Mouse (Mus musculus): ENCODE measurements around the gene Gm11114. TPM values are rescaled to one million over a fixed set of nuclear protein-coding genes. Genes with fewer than 3 reads are reported as not detected.

Gm11114 gene
- polyA plus RNA-seq, 1 experiment from 2014 or later: not detected

Other genes with a start within 250 kb of the Gm11114 start
- 13.4 and 16.4 TPM in 2 replicates for gene Tent5a, start 14.6 kb downstream of the Gm11114 start, polyA plus RNA-seq (2015; fragmentation: Nextera tagmentation; extraction: Ambion mirVana)